Mouse (Mus musculus): ENCODE measurements at regions not wholly inside any gene's neighbourhood (a gene's known extent, or its start where the extent isn't known, plus 50 kb on each side); places are given as distances from the start of the nearest gene placed in this dataset.

DNA sequence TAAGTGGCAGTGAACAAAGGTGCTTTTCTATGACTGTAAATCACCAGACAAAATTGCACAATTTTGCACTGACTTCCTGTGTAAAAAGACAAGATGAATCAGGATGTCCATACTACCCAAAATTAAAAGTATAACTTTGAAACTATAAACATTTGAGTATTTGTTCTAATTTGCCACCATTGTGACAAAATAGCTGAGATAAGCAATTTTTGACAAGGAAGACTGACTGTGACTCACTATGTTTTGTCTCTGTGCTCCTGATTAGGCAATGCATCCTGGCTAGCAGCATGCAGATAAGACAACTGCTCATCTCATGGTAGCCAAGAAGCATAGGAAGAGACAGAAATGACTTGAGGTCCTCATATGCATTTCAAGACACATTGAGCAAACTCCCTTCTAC is 577.7 kb upstream of the Adgra3 start:
- no peaks in the 10 kb centered on the region for H3K4me1 ChIP-seq (replicated peaks; ENCODE audit: insufficient read depth, low read length)
- no peak overlapping the region for H3K27ac ChIP-seq
- no peak for ATAC-seq (replicated peaks; ENCODE audit: low FRiP score, low read depth)
- H3K27me3 ChIP-seq (ENCODE audit: insufficient read depth, low read length), result no peaks in the 10 kb centered on the region
- H3K4me3 ChIP-seq (replicated peaks; ENCODE audit: low read depth, low read length), result no peak overlapping the region
- no peak for DNase-seq (ENCODE audit: low spot score)
- TF ChIP-seq CTCF (IDR thresholded peaks at IDR 0.05; ENCODE audit: low read depth), result no peak
- H3K36me3 ChIP-seq (ENCODE audit: insufficient read depth, low read length), result no peaks in the 10 kb centered on the region
- H3K9ac ChIP-seq (ENCODE audit: low read depth, low read length), result no peak overlapping the region
- H3K4me2 ChIP-seq (ENCODE audit: low read length), result no peak overlapping the region
- H3K9me3 ChIP-seq (replicated peaks; ENCODE audit: low read length), result no peaks in the 10 kb centered on the region

GRCm38 (mm10) chr5:50626648-50627047 is 567.8 kb upstream of the Adgra3 start:
- no peak overlapping the region for H3K27ac ChIP-seq
- H3K27me3 ChIP-seq (ENCODE audit: insufficient read depth, low read length), result no peaks in the 10 kb centered on the region
- no peaks in the 10 kb centered on the region for H3K9me3 ChIP-seq (replicated peaks; ENCODE audit: low read length)
- H3K9ac ChIP-seq (ENCODE audit: low read depth, low read length), result no peak overlapping the region
- H3K36me3 ChIP-seq (ENCODE audit: insufficient read depth, low read length), result no peaks in the 10 kb centered on the region
- no peak for DNase-seq (ENCODE audit: low spot score)
- H3K4me1 ChIP-seq (replicated peaks; ENCODE audit: insufficient read depth, low read length), result no peaks in the 10 kb centered on the region
- H3K4me2 ChIP-seq (ENCODE audit: low read length), result no peak overlapping the region
- H3K4me3 ChIP-seq (replicated peaks; ENCODE audit: low read depth, low read length), result no peak overlapping the region
- WGBS, result 77% methylated on average over 6 of the region's 6 CpGs
- no peak for ATAC-seq (replicated peaks; ENCODE audit: low FRiP score, low read depth)
- no peak for TF ChIP-seq CTCF (IDR thresholded peaks at IDR 0.05; ENCODE audit: low read depth)

- Histone ChIP-seq H3K4me3 (replicated peaks; ENCODE audit: low read depth, low read length) (no peak overlapping the region), H3K36me3 (ENCODE audit: insufficient read depth, low read length) (no peaks in the 10 kb centered on the region), H3K9me3 (replicated peaks; ENCODE audit: low read length) (no peaks in the 10 kb centered on the region), H3K9ac (ENCODE audit: low read depth, low read length) (no peak overlapping the region), H3K4me2 (ENCODE audit: low read length) (no peak overlapping the region), H3K4me1 (replicated peaks; ENCODE audit: insufficient read depth, low read length) (no peaks in the 10 kb centered on the region), H3K27me3 (ENCODE audit: insufficient read depth, low read length) (no peaks in the 10 kb centered on the region), H3K27ac (no peak overlapping the region)
- ATAC-seq (replicated peaks; ENCODE audit: low FRiP score, low read depth) (no peak), DNase-seq (ENCODE audit: low spot score) (no peak)
- TF ChIP-seq CTCF (IDR thresholded peaks at IDR 0.05; ENCODE audit: low read depth), result no peak
Observed at GRCm38 (mm10) chr5:50624206-50624605, 565.4 kb upstream of the Adgra3 start.
